Mouse (Mus musculus) forebrain, embryonic 10.5 days (tissue): Measurements from ENCODE around the gene Strip1. TPM values are rescaled to one million over a fixed set of nuclear protein-coding genes. Genes with fewer than 3 reads are reported as not detected.
A peak's percentile ranks its signal among the peaks of the same experiment; 100 is the strongest.

ENCODE experiments used
- DNase-seq: peaks from one replicate; pipeline ENCODE4 v3.0.0-alpha.2; 2017; ENCODE audit warnings: low spot score; ENCODE audit errors: extremely low spot score
- H3K27ac ChIP-seq: fragments of 300-500 bp; sonication (generic); 2 replicates; pipeline ENCODE4 v1.5.1; 2016; ENCODE audit warnings: mild to moderate bottlenecking
- H3K27me3 ChIP-seq: fragments of 300-500 bp; sonication (generic); 2 replicates; pipeline ENCODE4 v1.6.1; 2016; ENCODE audit warnings: mild to moderate bottlenecking; ENCODE audit not compliant: poor library complexity, severe bottlenecking
- H3K36me3 ChIP-seq: fragments of 300-500 bp; sonication (generic); replicated peaks from 2 replicates; pipeline ENCODE4 v1.6.1; 2016; ENCODE audit warnings: mild to moderate bottlenecking, moderate library complexity
- H3K4me1 ChIP-seq: fragments of 300-500 bp; sonication (generic); 2 replicates; pipeline ENCODE4 v1.6.1; 2016
- H3K4me3 ChIP-seq: fragments of 300-500 bp; sonication (generic); 2 replicates; pipeline ENCODE4 v1.5.1; 2016; ENCODE audit warnings: mild to moderate bottlenecking, moderate library complexity
- H3K9me3 ChIP-seq: fragments of 300-500 bp; sonication (generic); 2 replicates; pipeline ENCODE4 v1.6.1; 2016; ENCODE audit warnings: mild to moderate bottlenecking, moderate library complexity
- WGBS: fragments of 180-500 bp; shearing (Covaris S2); methylation state at CpG from one replicate; pipeline ENCODE4 v1.1.7; 2016; 5-methylcytosine and 5-hydroxymethylcytosine counted together
- polyA plus RNA-seq: library from polyadenylated mRNA; unstranded; fragments of >200 nt; fragmentation: Nextera tagmentation; extraction: Ambion mirVana; gene quantifications from 2 replicates; pipeline ENCODE4 v1.2.1, GENCODE M21; 2016

The Strip1 gene
- polyA plus RNA-seq, 1 experiment from 2014 or later, result 69.0 TPM

GRCm38 (mm10) chr3:107582130-107582874 is 49.2 kb downstream of the Strip1 start:
- H3K4me1 ChIP-seq, result peaks cover 66% of the 10 kb centered on the region
- no peaks in the 10 kb centered on the region for H3K9me3 ChIP-seq
- 2% methylated on average over 18 of the region's 18 CpGs for WGBS
- H3K27me3 ChIP-seq, result peaks cover 92% of the 10 kb centered on the region
- no peak for DNase-seq
- H3K4me3 ChIP-seq, result peak overlapping the region; percentile 49
- H3K27ac ChIP-seq, result peak overlapping the region; percentile 84
- no peaks in the 10 kb centered on the region for H3K36me3 ChIP-seq

GRCm38 (mm10) chr3:107581103-107582010 is 50.1 kb downstream of the Strip1 start:
- 2% methylated on average over 15 of the region's 15 CpGs for WGBS
- Histone ChIP-seq H3K27ac (peak overlapping the region; percentile 84), H3K4me1 (peaks cover 70% of the 10 kb centered on the region), H3K9me3 (no peaks in the 10 kb centered on the region), H3K27me3 (peaks cover 83% of the 10 kb centered on the region), H3K36me3 (no peaks in the 10 kb centered on the region), H3K4me3 (peak overlapping the region; percentile 24)
- DNase-seq, result no peak

DNA sequence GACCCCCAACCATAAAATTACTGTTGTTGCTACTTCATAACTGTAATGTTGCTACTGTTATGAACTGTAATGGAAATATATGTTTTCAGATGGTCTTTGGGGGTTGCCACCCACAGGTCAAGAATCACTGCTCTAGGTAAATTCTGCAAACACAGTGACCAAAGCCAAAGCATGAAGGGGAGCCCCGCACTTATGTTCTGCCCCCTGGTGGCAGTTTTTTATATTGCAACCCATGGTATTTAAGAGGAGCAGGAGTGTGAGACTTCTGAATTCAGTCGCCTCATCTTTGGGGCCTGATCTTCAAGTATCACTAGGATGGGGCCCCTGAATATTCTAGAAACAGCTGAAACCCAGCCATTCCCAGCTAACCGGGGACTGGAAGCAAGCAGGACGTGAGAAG is 52.0 kb downstream of the Strip1 start:
- Histone ChIP-seq H3K27me3 (peaks cover 64% of the 10 kb centered on the region), H3K4me1 (peaks cover 64% of the 10 kb centered on the region)

DNA sequence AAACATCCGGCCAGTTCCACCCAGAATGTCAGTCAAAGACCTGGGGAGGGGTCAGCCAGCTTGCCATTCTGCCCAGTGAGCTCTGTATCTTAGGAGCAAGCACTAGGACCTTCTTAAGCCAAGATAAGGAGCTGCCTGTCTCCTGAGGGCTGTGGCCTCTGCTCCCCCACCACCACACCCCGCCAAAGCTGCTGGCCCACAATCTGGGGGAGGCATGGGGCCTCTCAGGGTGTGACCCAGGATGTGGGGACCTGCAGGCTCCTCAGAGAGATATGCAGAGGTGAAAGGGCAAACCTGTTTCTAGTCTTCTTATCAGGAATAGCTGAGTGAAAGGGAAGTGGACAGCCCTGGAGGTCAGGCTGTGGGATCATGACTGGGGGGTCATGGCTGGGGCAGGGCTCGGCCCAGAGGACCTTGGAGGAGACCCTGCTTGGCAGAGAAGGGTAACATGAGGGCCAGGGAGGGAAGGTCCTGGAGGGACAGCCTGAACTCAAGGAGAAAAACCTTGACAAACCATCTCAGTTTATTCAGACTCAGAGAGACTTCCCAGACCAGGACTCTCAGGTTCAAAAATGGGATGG is 53.6 kb downstream of the Strip1 start:
- no peak for DNase-seq
- WGBS, result 35% methylated on average over 3 of the region's 3 CpGs
- Histone ChIP-seq H3K9me3 (no peaks in the 10 kb centered on the region), H3K4me3 (no peak overlapping the region), H3K27ac (no peak overlapping the region), H3K36me3 (no peaks in the 10 kb centered on the region), H3K27me3 (peaks cover 48% of the 10 kb centered on the region), H3K4me1 (peaks cover 49% of the 10 kb centered on the region)

More for the DNA sequence above, 52.0 kb downstream of the Strip1 start:
- DNase-seq, result peak; percentile 74
- no peak overlapping the region for H3K27ac ChIP-seq
- no peaks in the 10 kb centered on the region for H3K9me3 ChIP-seq
- 4% methylated on average over 4 of the region's 4 CpGs for WGBS
- no peaks in the 10 kb centered on the region for H3K36me3 ChIP-seq
- no peak overlapping the region for H3K4me3 ChIP-seq

DNA sequence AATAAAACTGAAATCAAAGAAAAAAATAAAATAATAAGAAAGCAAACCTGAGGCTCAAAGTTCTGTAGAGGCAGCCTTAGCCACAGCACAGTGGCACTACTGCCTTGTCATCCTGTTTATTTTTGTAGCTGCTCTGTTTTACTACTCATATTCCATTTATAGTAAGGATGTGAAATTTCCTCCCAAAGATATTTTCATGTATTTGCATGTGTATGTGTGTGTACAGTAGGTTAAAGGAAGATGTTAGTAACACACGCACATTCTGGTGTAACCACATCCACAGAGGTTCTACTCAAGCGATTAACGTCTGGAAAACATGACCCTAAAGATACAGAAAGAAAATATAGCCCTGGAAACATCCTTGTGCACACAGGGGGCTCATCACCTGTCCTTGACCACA is 54.7 kb downstream of the Strip1 start:
- 88% methylated on average over 3 of the region's 3 CpGs for WGBS
- DNase-seq, result no peak
- Histone ChIP-seq H3K27me3 (peaks cover 42% of the 10 kb centered on the region), H3K9me3 (no peaks in the 10 kb centered on the region), H3K4me1 (peaks cover 38% of the 10 kb centered on the region), H3K27ac (no peak overlapping the region), H3K4me3 (no peak overlapping the region), H3K36me3 (no peaks in the 10 kb centered on the region)

- DNase-seq, result no peak
- Histone ChIP-seq H3K27me3 (peaks cover 8% of the 10 kb centered on the region; the same call in 1 of the 2 replicates), H3K4me3 (no peak overlapping the region), H3K36me3 (no peaks in the 10 kb centered on the region), H3K27ac (no peak overlapping the region), H3K4me1 (peaks cover 10% of the 10 kb centered on the region; the same call in 1 of the 2 replicates), H3K9me3 (no peaks in the 10 kb centered on the region)
- WGBS, result 60% methylated on average over 2 of the region's 2 CpGs
Observed at GRCm38 (mm10) chr3:107571205-107571604, 60.3 kb downstream of the Strip1 start.

GRCm38 (mm10) chr3:107568721-107569120 is 62.8 kb downstream of the Strip1 start:
- Histone ChIP-seq H3K27me3 (peaks cover 14% of the 10 kb centered on the region), H3K4me3 (no peak overlapping the region), H3K36me3 (no peaks in the 10 kb centered on the region), H3K27ac (no peak overlapping the region), H3K4me1 (peaks cover 30% of the 10 kb centered on the region), H3K9me3 (no peaks in the 10 kb centered on the region)
- WGBS, result 88% methylated on average over 4 of the region's 4 CpGs
- no peak for DNase-seq

GRCm38 (mm10) chr3:107567766-107568165 is 63.7 kb downstream of the Strip1 start:
- H3K9me3 ChIP-seq, result no peaks in the 10 kb centered on the region
- H3K4me3 ChIP-seq, result no peak overlapping the region
- no peak overlapping the region for H3K27ac ChIP-seq
- DNase-seq, result no peak
- peaks cover 36% of the 10 kb centered on the region for H3K4me1 ChIP-seq
- H3K36me3 ChIP-seq, result no peaks in the 10 kb centered on the region
- 80% methylated on average over 7 of the region's 7 CpGs for WGBS
- peaks cover 14% of the 10 kb centered on the region for H3K27me3 ChIP-seq

DNA sequence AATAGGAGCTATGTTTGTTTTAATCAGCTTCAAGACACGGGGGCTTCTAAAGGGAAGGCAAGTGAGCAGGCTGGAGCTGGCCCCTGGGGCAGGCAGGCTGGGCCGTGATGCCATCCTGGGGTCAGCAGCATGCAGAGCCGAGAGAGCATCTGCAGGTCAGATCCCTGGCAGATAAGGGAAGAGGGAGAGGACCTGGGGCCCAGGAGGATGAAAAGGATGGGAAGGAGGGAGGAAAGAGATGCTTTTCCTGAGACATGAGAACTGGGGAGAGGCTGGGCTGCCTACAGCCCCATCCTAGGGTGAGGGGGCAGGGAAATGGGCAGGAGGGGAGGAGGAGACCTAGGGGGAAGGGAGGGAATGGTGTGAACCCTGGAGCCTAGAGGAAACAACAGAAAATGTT is 66.2 kb downstream of the Strip1 start:
- WGBS, result 43% methylated on average over 3 of the region's 3 CpGs
- Histone ChIP-seq H3K27ac (peak overlapping the region; percentile 53), H3K27me3 (peaks cover 9% of the 10 kb centered on the region), H3K9me3 (no peaks in the 10 kb centered on the region), H3K4me3 (no peak overlapping the region), H3K36me3 (no peaks in the 10 kb centered on the region), H3K4me1 (peaks cover 45% of the 10 kb centered on the region)
- DNase-seq, result no peak

GRCm38 (mm10) chr3:107563880-107564279 is 67.6 kb downstream of the Strip1 start:
- 37% methylated on average over 4 of the region's 4 CpGs for WGBS

GRCm38 (mm10) chr3:107562591-107562990 is 68.9 kb downstream of the Strip1 start:
- Histone ChIP-seq H3K36me3 (no peaks in the 10 kb centered on the region), H3K27me3 (peaks cover 21% of the 10 kb centered on the region), H3K4me3 (no peak overlapping the region), H3K4me1 (peaks cover 46% of the 10 kb centered on the region), H3K27ac (no peak overlapping the region), H3K9me3 (no peaks in the 10 kb centered on the region)
- DNase-seq, result no peak
- WGBS, result 86% methylated on average over 4 of the region's 4 CpGs

More at GRCm38 (mm10) chr3:107563880-107564279, 67.6 kb downstream of the Strip1 start:
- Histone ChIP-seq H3K9me3 (no peaks in the 10 kb centered on the region), H3K4me3 (no peak overlapping the region), H3K4me1 (peaks cover 45% of the 10 kb centered on the region), H3K36me3 (no peaks in the 10 kb centered on the region), H3K27me3 (peaks cover 10% of the 10 kb centered on the region), H3K27ac (0 out of 2 replicates have a peak overlapping the region, but pooled peaks have one; percentile 48)
- no peak for DNase-seq
